Mouse (Mus musculus): Measurements from ENCODE around the gene Slc7a10.
"Not testable (repeated sequence)": the region's sequence is repeated elsewhere in the genome, so short reads cannot be mapped to it uniquely, and the experiment has no call there.

Slc7a10 gene

GRCm38 (mm10) chr7:35175533-35175932 lies 10.7 kb upstream of the Slc7a10 start:
- DNase-seq: no peak

GRCm38 (mm10) chr7:35176412-35177381 lies 9.5 kb upstream of the Slc7a10 start:
- peak; percentile 72 to 80 for DNase-seq

DNA sequence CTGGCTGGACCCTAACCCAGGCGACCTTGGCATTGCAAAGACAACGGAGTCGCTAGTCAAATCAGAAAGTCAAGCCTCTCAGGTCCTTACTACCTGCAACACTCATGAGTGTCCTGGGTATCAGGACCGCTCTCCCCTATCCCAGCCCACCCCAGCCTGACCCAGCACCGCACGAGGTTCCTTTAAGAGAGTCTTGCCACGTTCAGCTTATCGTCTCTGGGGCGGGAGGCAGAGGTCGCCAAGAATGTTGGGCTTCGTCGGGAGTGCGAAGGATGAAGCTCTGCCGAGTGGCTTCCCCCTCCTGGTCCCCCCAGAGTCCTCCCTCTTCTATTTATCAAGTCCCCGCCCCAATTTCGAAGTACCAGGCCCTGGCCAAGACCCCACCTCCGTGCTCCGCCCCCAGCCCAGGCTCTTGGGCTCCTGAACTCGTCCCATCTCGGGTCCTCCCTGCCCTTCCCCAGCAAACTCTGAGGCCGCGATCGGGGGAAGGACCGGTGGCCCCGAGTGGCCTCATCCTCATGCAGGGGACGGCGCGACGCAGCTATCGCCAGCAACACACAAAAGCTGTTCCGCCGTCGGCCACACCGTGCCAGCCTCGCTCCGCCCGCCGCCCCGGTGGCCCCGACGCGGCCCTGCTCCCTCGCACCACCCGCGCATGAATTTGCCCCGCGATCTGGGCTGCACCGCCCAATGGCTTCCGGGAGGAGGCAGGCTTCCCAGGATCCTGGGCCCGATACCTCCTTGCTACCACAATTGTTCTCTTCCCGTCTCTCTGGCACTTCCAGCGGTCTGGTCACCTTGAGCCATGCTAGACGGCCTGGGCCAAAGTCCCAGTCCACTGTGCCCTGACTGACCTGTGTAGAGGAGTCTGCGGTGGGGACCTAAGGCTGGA lies 1.1 kb upstream of the Slc7a10 start:
- peak; percentile 63 to 65 for DNase-seq

- no peak for DNase-seq
These were observed 3.5 kb downstream of the Slc7a10 start for GRCm38 (mm10) chr7:35189699-35190098.

DNA sequence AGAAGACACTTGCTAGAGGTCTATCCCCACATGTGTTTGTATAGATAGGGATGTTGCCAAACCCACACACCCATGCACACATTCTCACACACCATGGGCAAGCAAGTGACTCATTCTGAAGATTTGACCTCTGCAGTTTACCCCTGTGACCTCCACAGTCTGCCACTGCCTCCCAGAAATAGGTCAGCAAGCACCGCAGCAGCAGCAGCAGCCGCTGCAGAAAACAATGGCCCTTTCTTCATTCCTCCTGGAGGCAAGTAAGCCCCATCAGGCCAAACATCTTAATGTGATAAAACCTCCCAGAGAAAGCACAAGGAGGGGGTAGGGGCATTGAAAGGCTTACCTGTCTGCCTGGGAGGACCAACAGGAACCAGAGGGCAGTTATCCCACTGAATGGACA lies 5.1 kb downstream of the Slc7a10 start:
- no peak for DNase-seq

- DNase-seq: no peak
These were observed 10.8 kb downstream of the Slc7a10 start for GRCm38 (mm10) chr7:35197022-35197421.

GRCm38 (mm10) chr7:35198981-35199754 lies 13.0 kb downstream of the Slc7a10 start:
- no peak for DNase-seq

- no peak for DNase-seq
These were observed 13.6 kb downstream of the Slc7a10 start for GRCm38 (mm10) chr7:35199755-35200154.

GRCm38 (mm10) chr7:35211791-35212190 lies 25.6 kb downstream of the Slc7a10 start:
- DNase-seq: peak; percentile 68 to 71

DNA sequence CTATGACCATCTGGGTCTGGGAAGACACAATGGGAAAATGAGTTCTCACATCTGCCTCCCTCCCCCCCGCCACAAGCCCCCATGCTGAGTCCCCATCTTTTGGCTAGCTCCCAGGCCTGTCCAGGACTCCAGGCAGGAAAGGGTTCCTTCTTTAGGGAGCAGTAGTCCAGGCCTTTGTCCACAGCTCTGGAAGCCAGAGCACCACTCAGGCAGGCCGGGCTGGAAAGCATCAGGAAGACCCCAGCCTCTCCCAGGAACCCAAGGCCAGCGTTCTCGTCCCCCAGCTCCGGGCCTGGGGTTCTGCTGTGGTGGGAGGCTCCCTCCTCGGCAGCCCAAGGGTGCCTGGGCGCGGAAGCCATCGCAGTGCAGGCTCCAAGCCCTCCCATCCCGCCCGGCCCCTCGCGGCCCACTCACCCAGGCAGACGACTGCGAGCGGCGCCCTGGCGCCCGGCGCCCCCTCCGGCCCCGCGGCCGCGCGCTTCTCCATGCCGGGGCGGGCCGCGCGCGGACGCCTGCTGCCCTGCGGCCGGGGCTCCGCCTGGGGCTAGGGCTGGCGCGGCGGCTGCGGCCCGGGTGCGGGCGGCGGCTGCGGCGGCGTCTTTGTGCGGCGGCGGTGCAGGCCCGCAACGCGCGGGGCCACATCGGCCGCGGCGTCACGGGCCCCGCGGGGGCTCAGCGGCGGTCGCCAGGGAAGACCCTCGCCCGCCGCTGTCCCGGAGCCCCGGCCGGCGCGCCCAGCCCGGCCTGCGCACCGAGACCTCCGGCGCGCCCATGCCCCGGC lies 28.4 kb downstream of the Slc7a10 start:
- DNase-seq: peak; percentile 64 to 66

GRCm38 (mm10) chr7:35215225-35215624 lies 29.0 kb downstream of the Slc7a10 start, which contains the start of gene Lrp3:
TSS of gene Lrp3 (minus strand) at chr7:35215498.
- peak; percentile 84 to 87 for DNase-seq

DNA sequence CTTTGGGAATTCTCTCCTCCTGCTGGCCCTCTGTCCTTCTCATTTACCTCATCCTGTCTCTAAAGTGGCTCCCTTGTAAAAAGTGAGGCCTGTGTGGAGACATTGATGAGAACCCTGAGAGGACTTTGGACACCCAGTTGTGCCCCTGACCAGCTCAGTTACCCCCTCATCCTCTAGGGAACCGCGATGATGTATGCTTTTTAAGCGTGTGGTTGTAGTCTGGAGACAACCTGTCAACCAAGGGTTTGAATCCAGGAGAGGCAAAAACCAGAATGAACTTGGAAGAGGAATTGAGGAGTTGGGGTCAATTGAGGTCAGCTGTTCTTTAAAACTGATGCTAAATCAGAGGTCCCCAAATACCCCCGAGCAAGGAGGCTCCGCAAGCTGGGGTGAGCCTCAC lies 29.5 kb downstream of the Slc7a10 start:
- no peak for DNase-seq

GRCm38 (mm10) chr7:35220694-35221365 lies 34.6 kb downstream of the Slc7a10 start:
- no peak for DNase-seq

DNA sequence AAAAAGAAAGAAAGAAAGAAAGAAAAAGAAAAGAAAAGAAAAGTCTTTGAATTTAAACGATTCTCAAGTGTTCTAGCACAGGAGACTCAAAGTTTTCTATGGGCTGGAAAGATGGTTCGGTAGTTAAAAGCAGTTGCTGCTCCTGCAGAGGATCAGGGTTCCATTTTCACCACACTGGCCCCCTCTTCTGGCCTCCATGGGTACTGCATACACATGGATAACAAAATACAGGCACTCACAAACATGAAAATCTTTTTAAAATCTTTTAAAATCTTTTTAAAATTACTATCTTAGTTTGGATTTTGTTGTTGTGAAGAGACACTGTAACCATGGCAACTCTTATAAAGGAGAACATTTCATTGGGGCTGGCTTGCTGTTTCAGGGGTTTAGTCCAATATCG lies 44.1 kb downstream of the Slc7a10 start:
- peak; percentile 31 to 41 for DNase-seq

DNA sequence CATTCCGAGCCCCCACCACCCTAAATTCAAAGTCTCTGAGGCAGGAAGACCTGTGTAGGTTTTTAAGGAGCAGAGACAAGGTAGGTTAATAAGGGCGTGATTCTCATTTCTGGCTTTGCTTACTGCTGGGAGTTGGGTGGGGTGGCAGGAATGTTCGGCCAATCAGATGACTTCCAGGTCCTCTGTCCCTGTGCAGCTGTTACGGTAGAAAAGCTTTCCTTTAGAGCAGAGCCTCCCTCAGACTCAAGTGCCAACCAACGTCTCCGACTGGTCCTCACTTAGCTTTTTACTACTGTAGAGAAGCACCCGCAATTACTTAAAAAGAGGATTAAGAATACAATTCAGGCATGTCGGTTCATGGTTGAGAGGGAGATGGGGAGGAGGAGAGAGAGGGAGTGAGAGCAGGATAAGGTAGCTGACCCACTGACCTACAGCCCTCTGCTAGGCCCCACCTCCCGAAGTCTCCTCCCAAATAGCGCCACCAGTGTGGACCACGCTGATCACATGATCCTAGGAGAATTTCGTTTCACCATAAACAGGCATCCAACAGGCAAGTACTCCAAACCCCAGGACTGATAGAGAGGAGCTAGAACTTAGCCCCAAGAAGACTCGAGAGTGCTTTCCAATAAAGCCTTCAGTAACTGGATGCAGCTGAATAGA lies 46.7 kb downstream of the Slc7a10 start:
- DNase-seq: no peak

- peak in 1 of 2 experiments; percentile 30 for DNase-seq
These were observed 47.7 kb downstream of the Slc7a10 start for GRCm38 (mm10) chr7:35233861-35234260.

DNA sequence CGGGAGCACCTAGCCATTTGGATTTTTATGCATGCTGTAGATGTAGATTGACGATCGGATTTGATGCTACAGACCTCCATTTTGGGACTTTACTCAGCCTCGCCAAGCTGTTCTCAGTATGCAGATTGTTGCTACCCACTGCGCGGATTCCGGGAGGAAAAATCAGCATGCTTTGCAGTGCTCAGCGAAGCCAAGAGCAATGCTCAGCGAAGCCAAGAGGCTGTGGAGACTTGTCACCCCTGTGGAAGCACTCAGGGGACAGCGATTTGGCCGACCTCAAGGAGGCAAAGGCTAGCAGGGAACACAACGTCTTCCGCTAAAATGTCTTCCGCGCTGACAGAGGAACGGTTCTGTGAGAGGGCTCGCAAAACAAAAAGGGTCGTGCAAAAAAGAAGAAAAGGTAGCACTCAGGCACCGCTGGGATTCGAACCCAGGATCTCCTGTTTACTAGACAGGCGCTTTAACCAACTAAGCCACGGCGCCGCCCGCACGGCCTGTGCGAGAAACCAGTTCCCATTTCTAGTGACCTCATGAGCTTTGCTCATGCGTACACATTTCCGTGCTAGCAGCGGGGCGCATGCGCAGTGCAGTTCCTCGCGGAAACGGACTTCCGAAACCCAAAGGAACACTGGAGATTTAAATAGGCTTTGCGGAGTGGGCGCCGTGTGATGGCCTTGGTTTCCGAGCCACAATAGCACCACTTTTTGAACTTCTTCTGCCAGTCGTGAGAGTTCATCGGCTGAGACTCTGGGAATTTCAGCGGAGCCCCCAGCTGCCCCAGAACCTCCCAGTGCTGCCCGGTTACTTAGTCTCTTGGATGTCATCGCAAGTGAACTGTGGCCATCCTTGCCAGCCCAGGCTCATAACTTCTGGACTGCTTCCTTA lies 48.4 kb downstream of the Slc7a10 start:
- DNase-seq: peak; percentile 98 to 99

GRCm38 (mm10) chr7:35235308-35235707 lies 49.1 kb downstream of the Slc7a10 start:
- DNase-seq: peak; percentile 76

DNA sequence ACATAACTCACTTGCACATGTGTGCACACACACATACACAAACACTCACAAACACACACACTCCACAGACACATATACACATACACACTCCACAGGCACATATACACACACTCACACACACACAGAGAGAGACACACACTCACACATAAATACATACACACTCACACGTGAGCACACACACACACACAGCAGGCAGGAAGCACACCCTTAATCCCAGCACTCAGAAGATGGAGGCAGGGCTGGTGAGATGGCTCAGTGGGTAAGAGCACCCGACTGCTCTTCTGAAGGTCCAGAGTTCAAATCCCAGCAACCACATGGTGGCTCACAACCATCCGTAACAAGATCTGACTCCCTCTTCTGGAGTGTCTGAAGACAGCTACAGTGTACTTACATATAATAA lies 51.8 kb downstream of the Slc7a10 start:
- DNase-seq: not testable (repeated sequence)
